8 mouse cellular contexts compared by ENCODE assay signal in the genomic region with DNA sequence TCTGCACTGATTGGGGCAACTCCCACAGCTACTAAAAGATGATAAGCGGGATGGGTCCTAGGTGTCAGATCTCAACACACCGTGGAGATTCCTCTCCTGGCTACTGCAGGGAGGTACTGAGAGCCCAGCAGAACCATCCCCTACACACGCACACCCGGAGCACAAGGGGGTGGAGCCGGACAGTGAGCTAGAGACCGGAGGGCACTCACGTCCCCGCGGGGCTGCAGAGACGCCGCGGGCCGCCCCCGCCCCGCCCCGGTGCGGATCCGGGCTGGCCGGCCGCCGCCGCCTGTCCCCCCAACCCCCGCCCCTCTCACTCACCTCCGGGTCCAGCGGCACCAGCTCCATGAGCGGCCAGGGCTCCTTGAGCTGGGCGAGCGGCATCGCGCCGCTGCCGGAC. TPM values are rescaled to one million over a fixed set of nuclear protein-coding genes. Genes with fewer than 3 reads are reported as not detected.
DNase-seq lines count a peak whose midpoint lies in the region; ATAC-seq and TF ChIP-seq lines count a peak whose summit lies in the region.

No protein-coding gene starts in this region.

- H3K27ac ChIP-seq in intestine, embryonic 14.5 days (ENCODE audit: low read depth): peak overlapping the region; percentile 71
- H3K27ac ChIP-seq in lung, embryonic 15.5 days: peak overlapping the region; percentile 84
- H3K27ac ChIP-seq in stomach, postnatal 0 days (replicated peaks): peak overlapping the region; percentile 91

- ATAC-seq in erythroid progenitor cell, adult 5-6 weeks (replicated peaks; ENCODE audit: low FRiP score, poor library complexity, severe bottlenecking): peak; percentile 32; the same call in 1 of the 2 replicates
- peak; percentile 61 for ATAC-seq in intestine, embryonic 14.5 days (replicated peaks; ENCODE audit: low FRiP score, low TSS enrichment, low read depth)
- ATAC-seq in lung, embryonic 15.5 days (ENCODE audit: borderline replicate concordance, extremely low read depth, low FRiP score, low TSS enrichment): peak; percentile 32; the same call in 1 of the 2 replicates
- ATAC-seq in stomach, postnatal 0 days (ENCODE audit: low FRiP score, low TSS enrichment): peak; percentile 31; the same call in 1 of the 2 replicates

- peak overlapping the region; percentile 77 for H3K9ac ChIP-seq in intestine, embryonic 14.5 days (ENCODE audit: low read length)
- H3K9ac ChIP-seq in lung, embryonic 15.5 days: peak overlapping the region; percentile 75
- H3K9ac ChIP-seq in stomach, postnatal 0 days (ENCODE audit: low read length): peak overlapping the region; percentile 87

- H3K27me3 ChIP-seq in intestine, embryonic 14.5 days (replicated peaks; ENCODE audit: control insufficient read depth, insufficient read depth, low read length): no peaks in the 10 kb centered on the region
- H3K27me3 ChIP-seq in lung, embryonic 15.5 days: no peaks in the 10 kb centered on the region
- H3K27me3 ChIP-seq in stomach, postnatal 0 days (ENCODE audit: control insufficient read depth, insufficient read depth, low read length): no peaks in the 10 kb centered on the region

- TF ChIP-seq CTCF in stomach, postnatal 0 days (IDR thresholded peaks at IDR 0.05; ENCODE audit: low read depth): peak; percentile 13; the same call in 1 of the 2 replicates

- TF ChIP-seq EP300 in stomach, postnatal 0 days (optimal IDR thresholded peaks at IDR 0.05): no peak

- intact Hi-C loops in heart, postnatal 25 days (cut with DNase I): no loop called here

- H3K4me1 ChIP-seq in intestine, embryonic 14.5 days (replicated peaks; ENCODE audit: control insufficient read depth, insufficient read depth, low read length): peaks cover 18% of the 10 kb centered on the region
- peaks cover 21% of the 10 kb centered on the region for H3K4me1 ChIP-seq in lung, embryonic 15.5 days
- H3K4me1 ChIP-seq in stomach, postnatal 0 days (replicated peaks; ENCODE audit: control insufficient read depth, insufficient read depth): no peaks in the 10 kb centered on the region; the same call in 1 of the 2 replicates

- H3K9me3 ChIP-seq in intestine, embryonic 14.5 days (ENCODE audit: control insufficient read depth, low read length): no peaks in the 10 kb centered on the region
- no peaks in the 10 kb centered on the region for H3K9me3 ChIP-seq in lung, embryonic 15.5 days
- H3K9me3 ChIP-seq in stomach, postnatal 0 days (ENCODE audit: control insufficient read depth, low read length): no peaks in the 10 kb centered on the region

- H3K4me3 ChIP-seq in intestine, embryonic 14.5 days (ENCODE audit: low read depth, low read length): peak overlapping the region; percentile 59
- peak overlapping the region; percentile 77 for H3K4me3 ChIP-seq in lung, embryonic 15.5 days
- H3K4me3 ChIP-seq in stomach, postnatal 0 days (ENCODE audit: low read depth, low read length): peak overlapping the region; percentile 83

- peak overlapping the region; percentile 59 for H3K4me2 ChIP-seq in intestine, embryonic 14.5 days (ENCODE audit: low read length)
- peak overlapping the region; percentile 89 for H3K4me2 ChIP-seq in lung, embryonic 15.5 days
- H3K4me2 ChIP-seq in stomach, postnatal 0 days (replicated peaks; ENCODE audit: low read depth): peak overlapping the region; percentile 95

- WGBS in intestine, embryonic 14.5 days: 2% methylated on average over 21 of the region's 32 CpGs
- WGBS in lung, embryonic 15.5 days: under 1% methylated on average over 31 of the region's 32 CpGs
- under 1% methylated on average over 17 of the region's 32 CpGs for WGBS in stomach, postnatal 0 days

- no peaks in the 10 kb centered on the region for H3K36me3 ChIP-seq in intestine, embryonic 14.5 days (ENCODE audit: control insufficient read depth, insufficient read depth, low read length)
- no peaks in the 10 kb centered on the region for H3K36me3 ChIP-seq in lung, embryonic 15.5 days
- no peaks in the 10 kb centered on the region for H3K36me3 ChIP-seq in stomach, postnatal 0 days (ENCODE audit: control insufficient read depth, insufficient read depth, low read length)

- peak; percentile 37 to 39 for DNase-seq in heart, adult 18-20 months
- DNase-seq in heart, postnatal 25 days (ENCODE audit: low spot score): no peak
- DNase-seq in adrenal gland, adult 8-10 months: peak; percentile 34
- no peak for DNase-seq in intestine, embryonic 14.5 days (ENCODE audit: low spot score)
- peak; percentile 68 for DNase-seq in stomach, postnatal 0 days (ENCODE audit: low spot score)
- no peak for DNase-seq in thymus, postnatal 10 days (ENCODE audit: low spot score in 2 of 2)

RNA-seq across cellular contexts. Expression of gene Rps6ka1, which starts 0.3 kb away (rescaled TPM):
- total RNA-seq in heart, adult 18-20 months (2021): 1 to 10 TPM; 4.4 to 6.2 TPM
- total RNA-seq in heart, postnatal 25 days (2021): 1 to 10 TPM; 5.4 to 6.3 TPM
- total RNA-seq in adrenal gland, adult 8-10 months (2022): 10 to 100 TPM; 16.4 to 25.7 (median 22.8) TPM
- 73.9 and 91.8 TPM in 2 replicates for total RNA-seq in erythroid progenitor cell, adult 5-6 weeks (2015; ENCODE audit: low replicate concordance)
- total RNA-seq in erythroid progenitor cell, adult 5-6 weeks (2017; ENCODE audit: low replicate concordance): 77.2 and 91.8 TPM in 2 replicates
- polyA plus RNA-seq in intestine, embryonic 14.5 days (2014; fragmentation: Nextera tagmentation; extraction: Ambion mirVana): 116 and 120 TPM in 2 replicates
- polyA plus RNA-seq in lung, embryonic 15.5 days (2015; fragmentation: Nextera tagmentation; extraction: Ambion mirVana): 43.8 and 44.5 TPM in 2 replicates
- 45.5 and 46.0 TPM in 2 replicates for polyA plus RNA-seq in stomach, postnatal 0 days (2015; fragmentation: Nextera tagmentation; extraction: Ambion mirVana)

Comparison
In these comparisons a context has a peak if more than half of its experiments do, and no peak if none do; other contexts are left out.
1. DNase-seq: peak in heart, adult 18-20 months (2 of 2), adrenal gland, adult 8-10 months (single experiment) and stomach, postnatal 0 days (single experiment); none in heart, postnatal 25 days (single experiment), intestine, embryonic 14.5 days (single experiment) and thymus, postnatal 10 days (0 of 2).
2. Peak in every context shown above with its lines, with median percentiles within 50 percentile points of each other: ATAC-seq, H3K27ac ChIP-seq, H3K4me2 ChIP-seq, H3K4me3 ChIP-seq and H3K9ac ChIP-seq.